Mouse (Mus musculus) G1E (cell line): ENCODE data around the gene Etl4. TPM values are rescaled to one million over a fixed set of nuclear protein-coding genes. Genes with fewer than 3 reads are reported as not detected.

Experiments used
- ATAC-seq: 2 replicates; pipeline ENCODE4 v1.8.0; 2016; ENCODE audit warnings: mild to moderate bottlenecking; ENCODE audit not compliant: insufficient number of reproducible peaks, poor library complexity, low FRiP score, severe bottlenecking; ENCODE audit errors: extremely low read depth
- DNase-seq: peaks from one replicate; pipeline ENCODE4 v3.0.0; 2012; ENCODE audit warnings: low spot score
- H3K27me3 ChIP-seq: 2 replicates; pipeline ENCODE4 v1.6.1; 2012; ENCODE audit warnings: mild to moderate bottlenecking, low read length, inconsistent platforms; ENCODE audit not compliant: insufficient read depth
- H3K36me3 ChIP-seq: replicated peaks from 2 replicates; pipeline ENCODE3; 2012; ENCODE audit warnings: mild to moderate bottlenecking, inconsistent platforms
- H3K4me1 ChIP-seq: 2 replicates; pipeline ENCODE4 v1.6.1; 2012; ENCODE audit warnings: low read depth, low read length, inconsistent platforms, mixed read lengths; ENCODE audit not compliant: insufficient read depth
- H3K4me3 ChIP-seq: 2 replicates; pipeline ENCODE4 v1.5.1; 2012; ENCODE audit warnings: low read depth, mild to moderate bottlenecking, inconsistent platforms, low read length, moderate library complexity, mixed read lengths
- H3K9me3 ChIP-seq: replicated peaks from 2 replicates; pipeline ENCODE4 v1.6.1; 2012; ENCODE audit warnings: inconsistent platforms
- CTCF ChIP-seq: IDR thresholded peaks from 2 replicates; pipeline ENCODE4 v1.5.1; 2012; ENCODE audit warnings: low read depth, low read length, inconsistent platforms, mixed read lengths
- GATA1 ChIP-seq: IDR thresholded peaks from 2 replicates; pipeline ENCODE4 v1.6.1; 2012; ENCODE audit warnings: borderline replicate concordance, low read length, inconsistent platforms, mixed read lengths
- GATA2 ChIP-seq: IDR thresholded peaks from 2 replicates; pipeline ENCODE4 v1.6.1; 2012; ENCODE audit warnings: low read depth, low read length, inconsistent platforms, borderline replicate concordance
- POLR2AphosphoS5 ChIP-seq: IDR thresholded peaks from 2 replicates; pipeline ENCODE4 v1.6.1; 2012; ENCODE audit warnings: low read depth, low read length, inconsistent platforms; ENCODE audit not compliant: insufficient replicate concordance
- TAL1 ChIP-seq: conservative IDR thresholded peaks from 2 replicates; pipeline ENCODE4 v1.6.1; 2012; ENCODE audit warnings: low read depth, low read length, inconsistent platforms, mixed read lengths
- polyA plus RNA-seq: library from polyadenylated mRNA; stranded (reverse); fragments of >175 nt; gene quantifications from 2 replicates; pipeline ENCODE4 v1.2.3, GENCODE M21; 2012
- total RNA-seq, 2 experiments: library from RNA; stranded (forward) in 1 of 2; stranded (reverse) in 1 of 2; fragments of 200-1000 nt in 1 of 2; fragments of >200 nt in 1 of 2; fragmentation: Nextera tagmentation in 1 of 2; gene quantifications; 2 replicates each; pipeline ENCODE4 v1.2.3; 2014 to 2017

Gene Etl4
- total and polyA plus RNA-seq, 3 experiments: 0.44 TPM; not detected in 2

GRCm38 (mm10) chr2:20231371-20231770 lies 321.8 kb downstream of the Etl4 start:
- Histone ChIP-seq H3K4me1 (no peaks in the 10 kb centered on the region), H3K9me3 (no peaks in the 10 kb centered on the region), H3K27me3 (no peaks in the 10 kb centered on the region), H3K4me3 (no peak overlapping the region), H3K36me3 (no peaks in the 10 kb centered on the region)
- no peak for DNase-seq
- ATAC-seq: no peak
- TF ChIP-seq GATA2 (no peak), CTCF (no peak), GATA1 (no peak), TAL1 (no peak), POLR2AphosphoS5 (no peak)

- no peak for ATAC-seq
Measured at GRCm38 (mm10) chr2:20248043-20248664, 338.6 kb downstream of the Etl4 start.

GRCm38 (mm10) chr2:20249403-20249802 lies 339.8 kb downstream of the Etl4 start:
- no peaks in the 10 kb centered on the region for H3K9me3 ChIP-seq
- no peaks in the 10 kb centered on the region for H3K36me3 ChIP-seq
- H3K4me3 ChIP-seq: no peak overlapping the region
- H3K27me3 ChIP-seq: no peaks in the 10 kb centered on the region
- DNase-seq (no peak), ATAC-seq (no peak)
- no peaks in the 10 kb centered on the region for H3K4me1 ChIP-seq
- TF ChIP-seq TAL1 (no peak), GATA2 (no peak), CTCF (no peak), GATA1 (no peak), POLR2AphosphoS5 (no peak)

More at GRCm38 (mm10) chr2:20248043-20248664, 338.6 kb downstream of the Etl4 start:
- H3K9me3 ChIP-seq: no peaks in the 10 kb centered on the region
- no peaks in the 10 kb centered on the region for H3K4me1 ChIP-seq
- no peak for DNase-seq
- no peak for TF ChIP-seq CTCF
- no peak for TF ChIP-seq TAL1
- no peak for TF ChIP-seq POLR2AphosphoS5
- no peak for TF ChIP-seq GATA2
- no peak for TF ChIP-seq GATA1
- no peaks in the 10 kb centered on the region for H3K27me3 ChIP-seq
- H3K4me3 ChIP-seq: no peak overlapping the region
- no peaks in the 10 kb centered on the region for H3K36me3 ChIP-seq

- no peak for ATAC-seq
- Histone ChIP-seq H3K4me1 (no peaks in the 10 kb centered on the region), H3K9me3 (no peaks in the 10 kb centered on the region), H3K4me3 (no peak overlapping the region), H3K36me3 (no peaks in the 10 kb centered on the region), H3K27me3 (no peaks in the 10 kb centered on the region)
- TF ChIP-seq TAL1: no peak
- no peak for TF ChIP-seq GATA1
- 0 out of 2 replicates have a peak, but pooled peaks have one; percentile 39 for TF ChIP-seq CTCF
- no peak for DNase-seq
Measured at GRCm38 (mm10) chr2:20276124-20276523, 366.5 kb downstream of the Etl4 start.

- H3K4me1 ChIP-seq: no peaks in the 10 kb centered on the region
- no peak for DNase-seq
- ATAC-seq: no peak
Measured at GRCm38 (mm10) chr2:20281903-20282302, 372.3 kb downstream of the Etl4 start.

GRCm38 (mm10) chr2:20284425-20284824 lies 374.8 kb downstream of the Etl4 start:
- ATAC-seq (no peak), DNase-seq (no peak)
- H3K4me3 ChIP-seq: no peak overlapping the region
- no peaks in the 10 kb centered on the region for H3K9me3 ChIP-seq
- TF ChIP-seq TAL1 (no peak), GATA1 (no peak), GATA2 (no peak), POLR2AphosphoS5 (no peak), CTCF (no peak)
- H3K4me1 ChIP-seq: no peaks in the 10 kb centered on the region
- no peaks in the 10 kb centered on the region for H3K27me3 ChIP-seq
- no peaks in the 10 kb centered on the region for H3K36me3 ChIP-seq

More at GRCm38 (mm10) chr2:20281903-20282302, 372.3 kb downstream of the Etl4 start:
- H3K27me3 ChIP-seq: no peaks in the 10 kb centered on the region
- no peak overlapping the region for H3K4me3 ChIP-seq
- TF ChIP-seq GATA2 (no peak), GATA1 (no peak), TAL1 (no peak), POLR2AphosphoS5 (no peak), CTCF (no peak)
- no peaks in the 10 kb centered on the region for H3K9me3 ChIP-seq
- H3K36me3 ChIP-seq: no peaks in the 10 kb centered on the region
